Mouse (Mus musculus): Measurements from ENCODE around the gene Aldh16a1.

- TF ChIP-seq POLR2A (IDR thresholded peaks at IDR 0.05; ENCODE audit: control insufficient read depth, low read depth, low read length) (no peak), CTCF (IDR thresholded peaks at IDR 0.05; ENCODE audit: control insufficient read depth, insufficient read depth, insufficient replicate concordance, low read depth, low read length) (no peak)
These were observed 51.3 kb downstream of the Aldh16a1 start for GRCm38 (mm10) chr7:45102940-45103585.
